Mouse (Mus musculus) 3134 (cell line): ENCODE measurements at regions not wholly inside any gene's neighbourhood (a gene's known extent, or its start where the extent isn't known, plus 50 kb on each side); places are given as distances from the start of the nearest gene placed in this dataset.
A peak's percentile ranks its signal among the peaks of the same experiment; 100 is the strongest.

Source experiments
- DNase-seq: peaks from one replicate; pipeline ENCODE4 v3.0.0-alpha.2; 2011; ENCODE audit warnings: low spot score; ENCODE audit not compliant: insufficient read length; ENCODE audit errors: extremely low read depth

DNA sequence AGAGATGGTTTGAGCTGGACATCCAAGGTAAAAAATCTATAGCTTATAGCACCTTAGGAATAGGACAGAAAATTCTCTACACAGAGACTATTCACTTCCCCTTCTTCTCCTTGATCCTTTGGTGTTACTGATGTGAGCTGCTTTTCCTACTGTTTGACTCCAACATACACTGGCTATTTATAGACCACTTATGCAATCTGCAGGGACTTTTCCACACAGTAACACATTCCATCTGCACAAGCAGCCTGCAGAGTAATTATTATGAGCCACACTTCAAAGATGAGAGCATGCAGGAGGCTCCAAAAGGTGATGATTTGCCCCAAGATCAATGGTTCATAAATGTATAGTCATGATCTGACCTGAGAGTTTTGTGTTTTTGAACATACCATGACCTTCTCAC, 925.7 kb downstream of the Gsdmc2 start:
- DNase-seq, result peak; percentile 6

DNA sequence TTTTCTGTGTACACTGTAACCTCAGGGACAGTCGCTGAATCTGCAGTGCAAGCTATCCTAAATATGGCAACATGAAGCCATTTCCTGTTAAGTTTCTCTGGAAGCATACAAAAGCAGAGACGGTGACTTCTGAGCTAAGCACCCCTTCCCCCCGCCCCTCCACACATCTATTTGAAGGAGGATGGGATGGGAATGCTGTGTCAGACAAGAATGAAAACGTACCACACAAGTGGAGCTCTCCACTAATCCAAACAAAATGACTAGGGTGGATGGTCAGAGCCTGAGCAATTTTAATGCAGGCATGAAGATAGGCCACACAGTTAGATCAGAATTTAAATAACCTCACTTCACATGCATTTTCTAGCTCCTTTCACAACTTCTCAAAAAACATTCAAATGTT, 936.6 kb downstream of the Gsdmc2 start:
- no peak for DNase-seq

DNA sequence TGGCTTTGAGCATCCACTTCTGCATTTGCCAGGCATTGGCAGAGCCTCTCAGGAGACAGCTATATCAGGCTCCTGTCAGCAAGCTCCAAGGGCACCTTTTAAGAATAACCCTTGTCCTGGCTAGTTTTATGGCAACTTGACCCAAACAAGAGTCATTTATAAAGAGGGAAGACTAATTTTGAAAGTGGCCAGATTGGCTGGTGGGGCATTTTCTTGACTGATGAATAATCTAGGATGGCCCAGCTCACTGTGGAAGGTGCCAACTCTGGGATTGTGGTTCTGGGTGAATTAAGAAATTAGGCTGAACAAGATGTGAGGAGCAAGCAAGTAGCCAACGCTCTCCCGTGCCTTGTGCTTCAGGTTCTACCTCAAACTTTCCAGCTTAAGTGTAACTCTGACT, 937.8 kb downstream of the Gsdmc2 start:
- no peak for DNase-seq

DNA sequence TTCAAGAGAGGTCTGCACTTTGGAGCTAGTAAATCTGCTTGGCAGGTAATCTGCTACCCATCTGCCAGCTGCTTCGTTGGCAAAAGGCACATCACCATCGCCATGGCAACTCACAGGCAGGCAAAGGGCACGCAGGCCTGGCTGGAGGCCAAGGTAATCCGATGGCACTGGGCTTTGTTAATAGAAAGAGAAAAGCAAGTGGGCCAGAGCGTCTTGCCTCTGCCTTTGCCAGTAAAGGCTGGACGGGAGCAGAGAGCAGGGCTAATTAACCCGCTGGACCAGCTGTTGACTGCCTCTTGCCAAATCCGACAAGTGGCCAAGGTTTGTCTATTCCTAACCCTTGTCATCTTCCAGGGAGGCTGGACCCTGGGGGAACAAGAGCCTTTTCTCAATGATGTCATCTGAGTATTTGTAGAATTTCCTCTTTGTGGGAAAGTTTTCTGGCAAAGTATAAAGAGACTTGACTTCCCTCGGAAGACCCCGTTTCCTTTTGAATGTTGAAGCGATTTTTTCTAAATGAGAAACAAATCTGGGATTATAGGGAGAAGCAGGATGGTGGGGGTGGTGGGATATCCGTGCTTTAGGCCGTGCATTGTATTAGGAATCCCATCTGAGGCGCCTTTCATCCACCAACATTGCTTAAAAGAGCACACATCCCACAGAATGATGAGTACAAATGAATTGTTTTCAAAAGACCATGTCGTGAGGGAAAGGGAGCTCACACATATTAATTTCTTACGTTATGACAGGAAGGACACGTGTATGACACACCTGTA, 941.7 kb downstream of the Gsdmc2 start:
- DNase-seq, result peak; percentile 68

DNA sequence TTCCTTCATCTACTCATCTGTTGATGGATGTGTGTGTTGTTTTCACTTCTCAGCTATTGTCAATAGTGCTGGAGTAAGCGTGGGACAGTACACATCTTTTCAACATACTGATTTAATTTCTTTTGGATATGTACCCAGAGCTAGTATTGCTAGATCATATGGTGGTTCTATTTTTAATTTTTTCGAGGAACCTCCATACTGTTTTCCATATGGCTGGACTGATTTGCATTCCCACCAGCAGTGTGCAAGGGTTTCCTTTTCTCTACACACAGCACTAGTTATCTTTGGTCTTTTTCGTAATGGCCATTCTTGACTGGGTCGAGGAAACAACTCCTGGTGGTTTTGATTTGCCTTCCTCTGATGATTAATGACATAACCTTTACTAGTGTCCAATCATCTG, 943.0 kb downstream of the Gsdmc2 start:
- no peak for DNase-seq

DNA sequence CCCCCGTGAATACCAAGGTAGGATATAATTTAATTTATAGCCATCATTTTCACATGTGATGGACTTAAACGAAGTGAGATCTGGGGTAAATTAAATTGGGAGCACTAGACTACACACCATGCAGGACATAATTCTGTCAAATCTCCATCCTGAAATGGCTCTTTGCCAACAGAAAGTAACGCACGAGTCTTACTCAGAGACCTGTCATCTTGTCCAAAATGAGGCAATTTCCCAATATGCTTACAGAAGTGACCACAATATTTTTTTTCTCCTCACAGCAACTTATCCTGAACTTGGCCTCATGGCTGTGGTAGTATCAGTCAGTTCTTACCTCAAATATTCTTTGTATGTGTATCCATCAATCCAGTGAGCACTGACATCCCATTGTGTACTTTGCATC, 955.2 kb downstream of the Gsdmc2 start:
- DNase-seq, result peak; percentile 64

DNA sequence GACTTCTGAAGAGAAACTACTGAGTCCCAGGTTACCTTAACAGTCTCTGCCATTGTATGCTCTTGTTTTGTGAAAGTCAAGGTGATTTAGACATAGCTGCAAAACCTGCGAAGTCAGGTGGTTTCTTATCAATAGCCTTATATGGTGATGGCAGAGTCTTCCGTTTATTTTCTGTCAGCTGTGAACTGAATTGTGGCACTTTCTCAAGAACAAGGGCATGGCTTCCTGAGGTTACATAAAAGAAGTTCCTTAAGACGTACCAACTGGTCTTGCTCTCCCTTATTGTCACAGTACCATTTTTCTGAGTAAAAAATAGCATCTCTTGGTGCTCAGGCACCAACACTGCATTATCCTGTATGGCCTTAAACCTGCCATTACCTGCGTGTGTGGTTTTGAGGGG, 959.6 kb downstream of the Gsdmc2 start:
- no peak for DNase-seq

DNA sequence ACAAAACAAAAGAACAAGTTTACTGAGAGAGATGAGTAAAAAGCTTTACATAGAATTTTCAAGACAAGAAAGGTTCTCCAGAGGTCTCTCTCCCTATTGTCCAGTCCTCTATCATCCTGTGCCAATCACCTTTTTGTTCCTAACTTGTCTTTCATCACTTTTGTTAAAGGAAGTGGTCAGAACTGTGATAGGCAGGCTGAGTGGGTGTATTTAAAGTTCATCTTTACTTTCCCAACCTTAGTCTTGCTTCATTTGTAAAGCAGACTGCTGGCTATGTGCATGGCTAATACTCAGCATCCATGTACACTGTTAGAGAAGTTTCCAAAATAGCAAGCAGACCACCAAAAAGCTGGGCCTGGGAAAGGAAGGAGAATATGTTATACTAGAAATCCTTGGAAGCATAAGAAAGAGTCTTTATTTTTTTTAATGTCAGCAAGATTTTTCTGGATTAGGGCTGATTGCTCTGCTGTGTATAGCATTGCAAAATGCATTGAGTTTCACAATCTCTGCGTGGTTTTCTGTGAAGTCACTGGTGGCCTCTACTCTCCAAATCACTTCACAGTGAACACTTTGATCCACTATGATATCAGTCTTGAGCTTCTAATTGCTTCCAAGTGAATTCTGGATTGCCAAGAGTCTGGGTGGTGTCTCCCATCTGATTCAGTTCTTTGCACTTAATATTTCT, 973.8 kb downstream of the Gsdmc2 start:
- no peak for DNase-seq

DNA sequence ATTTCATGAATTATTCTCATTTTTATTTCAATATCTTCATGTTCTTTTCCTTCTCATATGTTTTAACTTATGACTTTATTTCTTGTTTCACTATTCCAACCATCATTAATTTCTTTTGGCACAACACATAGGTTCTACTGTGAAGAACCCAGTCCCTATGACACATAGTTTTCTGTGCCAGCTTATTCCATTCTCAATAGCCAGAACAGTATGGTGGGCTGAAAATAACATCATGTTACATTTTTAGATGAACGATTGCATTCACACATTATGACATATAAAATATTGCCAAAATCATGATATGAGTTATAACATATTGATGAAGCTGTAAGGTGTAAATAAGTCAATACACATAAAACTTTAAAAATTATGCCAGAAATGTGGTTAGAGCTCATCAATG, 982.4 kb downstream of the Gsdmc2 start:
- no peak for DNase-seq

DNA sequence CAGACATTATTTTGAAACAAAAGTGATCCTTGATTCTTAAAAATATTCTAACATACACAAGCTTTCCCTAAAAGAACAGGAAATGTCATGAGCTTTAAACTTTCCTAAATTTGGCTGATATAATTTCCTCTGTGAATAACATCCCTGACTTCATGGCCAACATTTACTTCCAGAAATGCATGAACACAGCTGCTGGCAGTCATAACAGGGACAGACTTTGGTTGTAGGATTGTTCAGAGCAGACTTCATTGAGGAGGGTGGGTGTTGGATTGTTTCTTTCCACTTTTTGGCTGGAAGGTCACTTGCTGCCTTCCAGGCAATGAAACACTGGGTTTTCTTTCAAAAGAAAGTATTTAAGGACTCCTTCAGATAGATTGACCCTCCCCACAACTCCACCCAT, 983.6 kb downstream of the Gsdmc2 start:
- DNase-seq, result no peak

DNA sequence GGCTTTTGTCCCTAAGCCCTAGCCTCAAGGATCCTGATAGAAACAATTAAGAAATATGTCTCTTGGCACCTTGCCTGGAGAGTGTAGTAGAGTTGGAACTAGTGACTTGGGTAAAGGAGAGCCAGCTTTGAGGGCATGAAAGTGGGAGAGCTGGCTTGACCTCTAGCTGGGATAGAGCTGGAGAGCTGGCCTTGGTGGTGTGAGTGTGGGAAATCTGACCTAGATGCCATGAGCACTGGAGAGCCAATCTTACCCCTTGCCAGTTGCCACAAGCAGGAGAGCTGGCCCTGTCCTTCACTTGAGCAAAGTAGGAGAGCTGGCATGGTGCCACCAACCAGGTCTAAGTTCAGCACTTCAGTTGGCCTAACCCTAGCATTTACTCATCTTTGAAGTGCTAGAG, 995.7 kb downstream of the Gsdmc2 start:
- peak; percentile 34 for DNase-seq

DNA sequence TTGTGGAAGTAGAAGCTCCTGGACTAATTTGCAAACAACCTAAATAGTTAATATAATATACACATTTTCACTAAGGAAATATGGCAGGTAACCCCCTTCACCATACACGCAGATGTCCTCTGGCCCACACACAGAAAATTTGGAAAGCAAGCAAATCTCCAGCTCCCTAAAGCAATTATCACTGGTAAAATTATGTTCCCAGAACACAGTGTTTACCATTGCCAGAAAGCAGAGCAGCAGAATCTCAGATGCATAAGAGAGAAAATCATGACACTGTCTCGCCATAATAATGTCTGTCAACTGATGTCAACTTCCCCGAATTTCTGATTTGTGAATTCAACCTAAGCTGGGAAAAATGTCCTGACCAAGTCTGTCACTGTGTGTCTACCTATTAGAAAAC, 999.1 kb downstream of the Gsdmc2 start:
- DNase-seq, result no peak

DNA sequence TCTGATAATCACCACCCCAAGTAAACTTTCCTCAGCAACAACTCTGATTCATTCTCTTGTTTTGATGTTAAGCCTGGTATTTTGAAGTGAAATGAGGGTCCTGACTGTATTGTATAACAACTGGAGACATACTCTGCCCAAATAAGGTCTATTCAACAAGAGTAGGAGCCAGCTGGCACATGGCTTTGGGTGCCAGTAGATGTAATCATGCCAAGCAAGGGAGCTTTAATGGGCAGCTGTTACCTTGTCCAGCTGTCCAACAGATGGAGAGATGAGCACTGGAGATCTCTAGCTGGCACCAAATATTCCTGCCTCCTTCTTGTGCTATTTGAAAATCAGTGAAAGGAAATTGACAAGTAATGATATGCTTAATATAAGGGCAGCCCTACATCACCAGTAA, 1019.4 kb downstream of the Gsdmc2 start:
- no peak for DNase-seq

DNA sequence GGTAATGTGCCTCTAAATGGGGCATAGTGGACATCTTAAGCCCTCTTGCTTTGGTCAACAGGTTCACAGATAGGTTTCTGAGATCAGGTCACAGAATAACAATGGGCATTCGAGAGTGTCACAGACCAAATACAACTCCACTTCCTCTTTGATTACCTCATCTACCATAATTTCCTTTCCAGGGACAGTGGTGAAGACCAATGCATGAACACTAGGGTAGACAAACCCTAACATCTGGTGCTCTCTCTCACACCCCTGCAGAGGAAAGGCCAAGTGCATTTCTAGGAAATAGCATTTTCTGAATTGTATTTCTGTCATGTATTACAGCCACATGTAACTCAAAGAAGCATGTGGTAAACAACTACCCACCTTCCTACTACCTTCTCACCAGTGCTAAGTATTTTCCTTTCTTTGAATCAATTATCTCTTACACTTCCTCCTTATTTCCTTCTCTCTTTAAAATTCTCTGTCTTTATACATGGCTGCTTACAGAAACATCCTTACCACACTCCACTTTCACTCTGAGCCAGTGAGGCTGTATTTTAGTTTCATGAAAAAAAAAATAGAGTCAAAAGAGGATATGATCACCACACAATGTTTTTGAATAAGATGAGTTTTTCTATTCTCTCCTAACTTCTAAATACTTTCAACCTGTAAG, 1021.0 kb downstream of the Gsdmc2 start:
- DNase-seq, result no peak

DNA sequence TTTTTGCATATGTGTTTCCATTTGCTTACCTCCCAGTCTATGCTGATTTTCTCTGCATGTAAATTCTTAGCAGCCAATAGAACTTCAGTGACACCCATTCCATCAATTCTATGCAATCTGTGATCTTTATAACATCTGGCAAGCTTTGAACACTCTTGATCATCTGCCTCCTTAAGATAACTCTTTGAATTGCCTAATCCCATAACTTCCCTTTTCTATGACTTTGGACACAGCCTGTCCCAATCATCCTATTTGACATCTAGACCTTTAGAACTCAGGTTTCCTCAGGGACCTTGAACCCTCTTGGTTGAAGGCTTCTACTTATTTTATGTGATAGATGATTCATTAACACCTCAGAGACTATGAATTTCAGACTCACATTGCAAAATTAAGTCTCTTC, 1022.7 kb downstream of the Gsdmc2 start:
- DNase-seq, result no peak

DNA sequence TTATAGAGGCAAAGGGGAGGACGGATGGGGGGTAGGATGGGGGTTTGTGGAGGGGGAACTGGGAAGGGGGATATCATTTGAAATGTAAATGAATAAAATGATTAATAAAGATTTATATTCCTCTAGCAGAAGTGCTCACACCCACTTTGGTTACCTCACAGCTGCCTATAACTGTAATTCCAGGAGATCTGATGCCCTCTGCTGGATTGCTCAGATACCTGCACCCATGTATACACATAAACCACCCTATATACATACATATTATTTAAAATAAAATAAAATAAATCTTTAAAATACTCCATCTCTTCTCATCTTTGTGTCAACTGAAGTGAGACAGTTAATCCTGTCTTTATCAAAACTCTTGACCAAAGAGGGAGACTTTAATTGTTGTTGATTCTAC, 1031.9 kb downstream of the Gsdmc2 start:
- no peak for DNase-seq

DNA sequence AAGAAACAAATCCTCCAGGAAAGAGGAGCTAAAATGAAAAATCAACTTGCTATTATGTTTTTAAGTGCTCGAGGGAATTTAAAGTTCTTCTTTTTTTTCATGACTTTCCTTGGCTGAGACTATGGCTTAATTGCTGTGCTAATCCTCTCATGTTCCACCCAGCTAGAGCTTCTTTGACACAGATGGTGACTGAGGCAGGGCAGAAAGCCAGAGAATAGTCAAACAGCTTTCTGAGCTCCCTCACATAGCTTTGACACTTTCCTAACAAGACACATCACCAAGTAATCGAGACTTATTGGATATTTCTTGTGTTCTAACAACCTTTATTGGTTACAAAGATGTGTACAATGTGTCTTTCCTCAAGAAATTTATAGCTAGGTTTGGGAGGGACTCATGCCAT, 1033.0 kb downstream of the Gsdmc2 start:
- no peak for DNase-seq

DNA sequence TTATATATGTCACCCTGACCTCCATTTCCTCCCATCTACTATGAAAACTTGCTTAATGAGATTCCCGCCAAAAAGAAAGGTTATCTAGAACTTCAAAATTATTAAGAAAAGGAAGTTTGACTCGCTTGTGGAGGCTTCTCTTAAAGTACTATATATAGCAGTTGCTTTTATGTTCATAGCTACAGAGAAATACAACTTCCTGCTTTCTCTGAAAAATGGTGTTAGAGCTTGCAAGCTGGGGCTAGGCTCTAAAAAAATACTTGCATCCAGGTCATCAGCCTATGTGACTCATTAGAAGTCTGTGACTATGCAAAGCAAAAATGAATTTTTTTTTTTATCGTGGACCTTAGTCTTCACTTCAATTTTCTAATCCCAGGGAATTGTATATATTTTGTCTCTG, 1035.7 kb downstream of the Gsdmc2 start:
- no peak for DNase-seq

DNA sequence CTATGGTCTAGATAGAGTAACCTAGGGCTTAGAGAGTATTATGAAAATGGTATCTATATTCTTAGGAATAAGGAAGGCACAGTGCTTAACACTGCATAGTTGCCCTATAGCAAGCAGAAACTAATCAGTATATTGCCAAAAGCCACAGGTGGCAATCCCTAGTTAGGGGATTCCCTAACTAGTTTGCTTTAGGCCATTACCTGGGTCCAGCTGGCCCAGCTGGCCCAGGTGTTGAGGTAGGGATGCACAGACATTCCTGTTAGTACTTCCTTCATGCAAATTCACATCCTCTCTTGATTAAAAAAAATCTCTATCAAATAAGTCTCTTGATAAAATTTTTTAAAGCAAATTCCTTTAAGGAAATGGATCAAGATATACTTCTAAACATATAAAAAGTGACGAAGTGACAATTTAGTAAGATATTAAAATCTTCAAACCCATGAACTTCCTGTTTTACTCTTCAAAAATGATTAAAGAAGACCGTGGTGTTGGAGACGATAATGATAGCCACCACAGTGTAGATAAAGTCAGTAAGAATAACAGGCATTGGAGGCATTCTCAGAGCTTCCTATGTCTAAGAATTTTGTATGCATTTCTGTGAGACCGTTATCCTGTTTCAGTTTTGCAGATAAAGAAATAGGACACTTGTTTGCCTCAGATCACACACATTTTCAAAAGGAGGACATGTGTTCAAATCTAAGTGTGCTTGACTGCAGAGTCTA, 1036.7 kb downstream of the Gsdmc2 start:
- no peak for DNase-seq

DNA sequence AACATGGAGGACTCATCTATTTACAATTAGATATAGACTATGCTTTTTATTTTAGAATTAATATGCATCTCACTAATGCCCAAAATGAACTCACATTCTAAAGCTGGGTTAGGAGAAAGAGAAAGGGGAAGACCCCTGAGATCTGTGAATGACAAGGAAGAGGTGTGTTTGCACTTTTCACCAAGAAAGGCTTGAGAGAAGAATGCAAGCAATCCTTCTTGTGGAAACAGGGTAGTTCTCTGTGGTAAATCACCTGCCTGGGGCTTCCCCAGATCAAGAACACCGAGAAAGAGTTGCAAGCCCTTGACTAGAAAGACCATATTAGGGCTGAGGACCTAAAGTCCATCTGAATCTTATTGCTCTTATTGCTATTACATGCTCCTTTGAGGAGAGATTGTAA, 1037.6 kb downstream of the Gsdmc2 start:
- DNase-seq, result no peak

DNA sequence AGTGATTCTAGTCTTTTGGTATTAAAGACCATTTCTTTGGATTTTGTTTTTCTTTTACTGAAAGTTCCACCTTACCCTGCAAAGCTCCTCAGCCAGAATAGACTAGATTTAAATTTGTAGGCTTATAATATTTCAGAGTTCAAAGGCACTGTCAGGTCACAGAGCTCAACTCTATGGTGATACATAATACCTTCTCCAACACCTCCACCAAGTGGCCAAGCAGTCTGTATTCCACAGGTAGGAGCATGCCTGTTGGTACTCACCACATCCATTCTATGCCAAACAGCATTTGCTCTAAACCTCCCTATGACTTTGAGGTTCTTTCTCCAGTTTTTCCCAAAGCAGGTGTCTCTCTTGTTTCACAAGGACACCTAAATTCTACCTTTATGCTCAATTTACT, 1042.2 kb downstream of the Gsdmc2 start:
- no peak for DNase-seq
